Mouse (Mus musculus) forebrain, embryonic 16.5 days (tissue): ENCODE data around the gene H2afv. TPM values are rescaled to one million over a fixed set of nuclear protein-coding genes. Genes with fewer than 3 reads are reported as not detected.

Experiments
- ATAC-seq: fragments of 200-750 bp; cut with Nextera tagmentation; 2 replicates; pipeline ENCODE4 v1.8.0; 2017; ENCODE audit warnings: mild to moderate bottlenecking, moderate library complexity
- H3K27ac ChIP-seq: fragments of 300-500 bp; sonication (generic); 2 replicates; pipeline ENCODE4 v1.5.1; 2014; ENCODE audit warnings: low read length, control low read depth
- H3K27me3 ChIP-seq: fragments of 300-500 bp; sonication (generic); replicated peaks from 2 replicates; pipeline ENCODE4 v1.6.1; 2014; ENCODE audit warnings: low read length; ENCODE audit not compliant: control insufficient read depth, insufficient read depth
- H3K36me3 ChIP-seq: fragments of 300-500 bp; sonication (generic); 2 replicates; pipeline ENCODE4 v1.6.1; 2014; ENCODE audit not compliant: control insufficient read depth, insufficient read depth
- H3K4me1 ChIP-seq: fragments of 300-500 bp; sonication (generic); replicated peaks from 2 replicates; pipeline ENCODE4 v1.6.1; 2014; ENCODE audit warnings: low read length; ENCODE audit not compliant: control insufficient read depth, insufficient read depth
- H3K4me2 ChIP-seq: fragments of 300-500 bp; sonication (generic); 2 replicates; pipeline ENCODE4 v1.6.1; 2014; ENCODE audit warnings: mild to moderate bottlenecking, low read length, control low read depth
- H3K4me3 ChIP-seq: fragments of 300-500 bp; sonication (generic); replicated peaks from 2 replicates; pipeline ENCODE4 v1.5.1; 2014; ENCODE audit warnings: mild to moderate bottlenecking, low read length, control low read depth
- H3K9ac ChIP-seq: fragments of 300-500 bp; sonication (generic); replicated peaks from 2 replicates; pipeline ENCODE4 v1.6.1; 2014; ENCODE audit warnings: low read depth, low read length, control low read depth
- H3K9me3 ChIP-seq: fragments of 300-500 bp; sonication (generic); 2 replicates; pipeline ENCODE4 v1.6.1; 2016; ENCODE audit warnings: low read length; ENCODE audit not compliant: control insufficient read depth
- WGBS: fragments of 180-500 bp; shearing (Covaris S2); extraction: QIAGEN DNeasy Blood & Tissue Kit; methylation state at CpG from one replicate; pipeline ENCODE4 v1.1.7; 2014; 5-methylcytosine and 5-hydroxymethylcytosine counted together
- polyA plus RNA-seq: library from polyadenylated mRNA; unstranded; fragments of >200 nt; fragmentation: Nextera tagmentation; extraction: Ambion mirVana; gene quantifications from 2 replicates; pipeline ENCODE4 v1.2.1, GENCODE M21; 2015

The H2afv gene
- polyA plus RNA-seq, 1 experiment from 2014 or later: 438 TPM

DNA sequence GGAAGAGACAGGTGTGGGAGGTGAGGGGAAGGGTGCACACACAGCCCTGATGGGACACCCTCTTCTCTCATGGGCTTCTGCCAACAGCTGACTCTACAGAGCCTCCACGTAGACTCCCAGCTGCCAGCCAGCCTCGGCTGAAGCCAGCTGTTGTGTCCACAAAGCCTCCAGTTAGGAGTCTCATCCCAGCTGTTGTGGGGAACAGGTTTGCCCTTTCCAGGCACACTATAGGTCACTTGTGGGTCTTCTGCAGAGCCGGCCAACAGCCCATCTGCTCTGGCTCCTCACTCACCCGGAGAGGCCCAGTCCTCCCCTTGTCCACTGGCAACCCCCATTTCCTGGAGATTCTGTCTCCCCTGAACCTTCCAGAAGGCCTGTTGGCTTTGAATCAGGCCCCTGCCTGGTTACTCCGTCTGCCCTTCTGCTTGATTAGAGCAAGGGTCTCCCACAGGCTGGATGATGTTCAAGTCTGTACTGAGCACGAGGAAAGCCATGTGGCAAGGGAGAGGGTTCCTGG is 37.5 kb upstream of the H2afv start:
- Histone ChIP-seq H3K27me3 (no peaks in the 10 kb centered on the region), H3K27ac (no peak overlapping the region), H3K9me3 (no peaks in the 10 kb centered on the region), H3K4me2 (no peak overlapping the region), H3K4me1 (no peaks in the 10 kb centered on the region), H3K36me3 (no peaks in the 10 kb centered on the region), H3K9ac (no peak overlapping the region), H3K4me3 (no peak overlapping the region)
- ATAC-seq: no peak
- WGBS: 70% methylated on average over 6 of the region's 6 CpGs

DNA sequence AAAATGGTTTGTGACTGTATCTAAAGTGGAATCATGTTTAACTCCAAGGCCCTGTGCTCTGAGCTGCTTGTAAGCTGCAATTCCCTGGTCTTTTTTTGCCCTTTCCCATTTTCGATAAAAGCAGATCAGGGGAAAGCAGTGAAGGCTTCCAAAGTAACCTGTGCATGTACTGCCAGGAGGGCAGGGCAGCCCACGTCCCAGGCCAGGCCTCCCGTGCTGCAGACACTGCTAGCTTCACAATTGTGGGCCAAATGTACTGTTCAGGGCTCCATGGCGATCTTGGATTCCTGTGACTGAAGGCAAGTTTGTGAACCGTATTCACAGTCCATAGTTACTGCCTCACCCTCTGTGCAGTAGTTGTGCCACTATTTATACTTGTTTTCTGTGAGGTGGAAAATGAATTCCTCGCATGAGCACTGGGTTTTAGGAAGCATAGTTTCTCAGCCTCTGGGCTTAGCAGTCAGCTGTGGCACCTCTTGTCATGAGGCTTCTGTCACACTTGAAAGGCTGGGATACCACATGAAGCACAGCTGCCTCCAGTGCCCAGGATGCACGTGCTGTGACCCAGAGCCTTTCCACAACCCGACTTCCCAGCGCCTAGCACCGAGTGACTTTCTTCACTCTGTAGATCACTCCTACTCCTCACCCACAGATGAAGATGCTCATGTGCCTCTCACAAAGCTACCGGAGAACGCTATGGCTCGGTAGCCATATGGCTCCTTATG is 36.6 kb upstream of the H2afv start:
- no peak for ATAC-seq
- Histone ChIP-seq H3K9me3 (no peaks in the 10 kb centered on the region), H3K9ac (no peak overlapping the region), H3K27me3 (no peaks in the 10 kb centered on the region), H3K4me2 (no peak overlapping the region), H3K4me3 (no peak overlapping the region), H3K36me3 (no peaks in the 10 kb centered on the region), H3K4me1 (no peaks in the 10 kb centered on the region), H3K27ac (no peak overlapping the region)
- WGBS: 81% methylated on average over 13 of the region's 13 CpGs

- WGBS: 76% methylated on average over 7 of the region's 7 CpGs
- Histone ChIP-seq H3K4me1 (no peaks in the 10 kb centered on the region), H3K4me2 (no peak overlapping the region), H3K27ac (no peak overlapping the region), H3K9me3 (no peaks in the 10 kb centered on the region), H3K4me3 (no peak overlapping the region), H3K9ac (no peak overlapping the region), H3K27me3 (no peaks in the 10 kb centered on the region), H3K36me3 (no peaks in the 10 kb centered on the region)
- ATAC-seq: no peak
These were observed 35.9 kb upstream of the H2afv start for GRCm38 (mm10) chr11:6480191-6480590.

- no peaks in the 10 kb centered on the region for H3K36me3 ChIP-seq
- 77% methylated on average over 2 of the region's 2 CpGs for WGBS
- no peak overlapping the region for H3K27ac ChIP-seq
- H3K4me1 ChIP-seq: peaks cover 3% of the 10 kb centered on the region
- H3K27me3 ChIP-seq: no peaks in the 10 kb centered on the region
- no peak for ATAC-seq
- no peak overlapping the region for H3K9ac ChIP-seq
- H3K4me3 ChIP-seq: no peak overlapping the region
- no peak overlapping the region for H3K4me2 ChIP-seq
- H3K9me3 ChIP-seq: no peaks in the 10 kb centered on the region
These were observed 35.0 kb upstream of the H2afv start for GRCm38 (mm10) chr11:6479231-6479630.

GRCm38 (mm10) chr11:6477350-6477749 is 33.1 kb upstream of the H2afv start:
- Histone ChIP-seq H3K27me3 (no peaks in the 10 kb centered on the region), H3K36me3 (no peaks in the 10 kb centered on the region), H3K9ac (no peak overlapping the region), H3K4me1 (peaks cover 17% of the 10 kb centered on the region), H3K4me3 (no peak overlapping the region), H3K4me2 (no peak overlapping the region), H3K9me3 (no peaks in the 10 kb centered on the region), H3K27ac (no peak overlapping the region)
- WGBS: 100% methylated on average over 1 of the region's 1 CpGs
- ATAC-seq: no peak

GRCm38 (mm10) chr11:6476876-6477275 is 32.6 kb upstream of the H2afv start:
- ATAC-seq: no peak
- Histone ChIP-seq H3K4me1 (peaks cover 20% of the 10 kb centered on the region), H3K4me2 (no peak overlapping the region), H3K9ac (no peak overlapping the region), H3K27ac (no peak overlapping the region), H3K9me3 (no peaks in the 10 kb centered on the region), H3K27me3 (no peaks in the 10 kb centered on the region), H3K4me3 (no peak overlapping the region), H3K36me3 (no peaks in the 10 kb centered on the region)
- 73% methylated on average over 6 of the region's 6 CpGs for WGBS

- WGBS: under 1% methylated on average over 38 of the region's 76 CpGs
- H3K9me3 ChIP-seq: no peaks in the 10 kb centered on the region
- ATAC-seq: peak; percentile 97
These were observed 31.7 kb upstream of the H2afv start, which contains the start of gene Purb for GRCm38 (mm10) chr11:6475867-6476484. TSS of gene Purb (minus strand) at chr11:6475917.

DNA sequence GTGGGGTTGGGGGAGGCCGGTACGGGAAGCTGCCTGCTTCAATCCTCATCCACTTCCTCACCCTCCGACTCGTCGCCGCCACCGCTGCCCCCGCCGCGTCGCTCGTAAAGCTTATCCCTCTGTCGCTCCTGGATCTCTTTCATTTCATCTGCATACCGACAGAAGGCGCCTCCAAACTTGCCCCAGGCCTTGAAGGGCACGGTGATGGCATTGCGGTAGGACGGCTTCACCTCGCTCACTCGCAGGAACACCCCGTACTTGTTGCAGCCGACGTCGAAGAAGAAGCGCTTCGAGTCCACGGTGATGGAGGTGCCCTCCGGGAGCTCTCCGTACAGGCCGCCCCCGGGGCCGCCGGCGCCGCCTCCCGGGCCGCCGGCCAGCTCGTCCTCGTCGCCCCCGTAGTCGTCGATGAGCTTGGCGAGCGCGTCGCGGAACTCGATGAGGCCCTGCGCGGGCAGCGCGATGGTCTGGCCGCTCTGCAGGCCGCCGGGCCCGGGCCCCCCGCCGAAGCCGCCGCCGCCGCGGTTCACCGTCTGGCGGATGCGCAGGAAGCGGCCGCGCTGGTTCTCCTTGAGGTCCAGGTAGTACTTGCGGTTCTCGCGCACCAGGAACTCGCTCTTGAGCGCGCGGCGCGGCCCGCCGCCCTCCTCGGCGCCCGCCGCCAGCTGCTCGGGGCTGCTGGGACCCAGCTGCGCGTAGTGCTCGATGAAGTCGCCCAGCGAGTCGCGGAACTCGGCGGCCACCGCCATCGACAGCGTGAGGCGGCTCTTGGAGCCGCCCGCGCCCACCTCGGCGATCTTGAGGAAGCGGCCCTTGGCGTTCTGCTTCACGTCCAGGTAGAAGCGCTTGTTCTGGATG is 30.9 kb upstream of the H2afv start:
- H3K27me3 ChIP-seq: no peaks in the 10 kb centered on the region
- peak; percentile 17; the same call in 1 of the 2 replicates for ATAC-seq
- WGBS: under 1% methylated on average over 103 of the region's 109 CpGs
- peaks cover 35% of the 10 kb centered on the region for H3K4me1 ChIP-seq
- peak overlapping the region; percentile 92 for H3K4me3 ChIP-seq
- no peaks in the 10 kb centered on the region for H3K9me3 ChIP-seq
- peak overlapping the region; percentile 96 for H3K27ac ChIP-seq
- H3K36me3 ChIP-seq: no peaks in the 10 kb centered on the region
- peak overlapping the region; percentile 89 for H3K4me2 ChIP-seq
- peak overlapping the region; percentile 90 for H3K9ac ChIP-seq

More at GRCm38 (mm10) chr11:6475867-6476484, 31.7 kb upstream of the H2afv start, which contains the start of gene Purb:
- Histone ChIP-seq H3K27me3 (no peaks in the 10 kb centered on the region), H3K4me1 (peaks cover 27% of the 10 kb centered on the region), H3K9ac (peak within 1 kb of the TSS; percentile 90), H3K36me3 (no peaks in the 10 kb centered on the region), H3K4me3 (peak within 1 kb of the TSS; percentile 92), H3K27ac (peak within 1 kb of the TSS; percentile 96), H3K4me2 (peak within 1 kb of the TSS; percentile 89)

GRCm38 (mm10) chr11:6474381-6474780 is 30.1 kb upstream of the H2afv start:
- Histone ChIP-seq H3K4me2 (peak overlapping the region; percentile 89), H3K9me3 (no peaks in the 10 kb centered on the region), H3K27me3 (no peaks in the 10 kb centered on the region), H3K27ac (no peak overlapping the region), H3K36me3 (no peaks in the 10 kb centered on the region), H3K9ac (peak overlapping the region; percentile 90), H3K4me3 (peak overlapping the region; percentile 92), H3K4me1 (peaks cover 39% of the 10 kb centered on the region)
- WGBS: 44% methylated on average over 6 of the region's 6 CpGs
- no peak for ATAC-seq
